Mouse (Mus musculus): ENCODE results near the gene Sncg. TPM values are rescaled to one million over a fixed set of nuclear protein-coding genes. Genes with fewer than 3 reads are reported as not detected.
A peak's percentile ranks its signal among the peaks of the same experiment; 100 is the strongest.

The Sncg gene
- polyA plus RNA-seq, 1 experiment from 2014 or later, result 76.8 TPM

DNA sequence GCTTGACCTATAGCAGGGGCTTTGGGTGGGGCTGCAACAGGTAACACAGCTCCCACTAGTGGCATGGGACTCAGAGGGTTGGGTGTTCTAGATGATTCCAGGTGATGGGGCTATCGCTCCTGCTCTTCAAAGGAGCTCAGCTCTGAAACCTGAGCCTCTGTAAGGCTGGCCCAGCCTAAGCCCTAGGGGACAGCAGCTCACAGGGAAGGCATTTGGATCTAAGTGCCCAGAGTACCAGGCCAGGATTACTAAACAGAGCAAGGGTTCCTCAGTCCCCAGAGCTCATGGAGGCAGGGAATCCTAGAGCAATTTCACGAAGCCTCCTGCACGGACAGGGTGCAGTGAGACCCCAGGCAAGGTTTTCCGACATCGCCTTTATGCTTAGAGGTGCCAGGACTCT is 1.4 kb upstream of the Sncg start:
- no peak for ATAC-seq (ENCODE audit: low read depth)
- no peak overlapping the region; the same call in 1 of the 2 replicates for H3K4me2 ChIP-seq (ENCODE audit: low read depth, low read length)
- H3K9ac ChIP-seq (ENCODE audit: low read depth, low read length), result no peak overlapping the region
- no peaks in the 10 kb centered on the region for H3K27me3 ChIP-seq (replicated peaks; ENCODE audit: control insufficient read depth, insufficient read depth, low read length)
- no peak overlapping the region for H3K27ac ChIP-seq (replicated peaks; ENCODE audit: low read depth, low read length)
- no peak overlapping the region for H3K4me3 ChIP-seq (ENCODE audit: low read depth, low read length)
- H3K9me3 ChIP-seq (ENCODE audit: control insufficient read depth, low read length), result no peaks in the 10 kb centered on the region
- DNase-seq (ENCODE audit: low spot score), result no peak
- H3K36me3 ChIP-seq (ENCODE audit: control insufficient read depth, insufficient read depth, low read length), result no peaks in the 10 kb centered on the region
- H3K4me1 ChIP-seq (ENCODE audit: control insufficient read depth, insufficient read depth, low read length), result peaks cover 9% of the 10 kb centered on the region
- 73% methylated on average over 5 of the region's 5 CpGs for WGBS

DNA sequence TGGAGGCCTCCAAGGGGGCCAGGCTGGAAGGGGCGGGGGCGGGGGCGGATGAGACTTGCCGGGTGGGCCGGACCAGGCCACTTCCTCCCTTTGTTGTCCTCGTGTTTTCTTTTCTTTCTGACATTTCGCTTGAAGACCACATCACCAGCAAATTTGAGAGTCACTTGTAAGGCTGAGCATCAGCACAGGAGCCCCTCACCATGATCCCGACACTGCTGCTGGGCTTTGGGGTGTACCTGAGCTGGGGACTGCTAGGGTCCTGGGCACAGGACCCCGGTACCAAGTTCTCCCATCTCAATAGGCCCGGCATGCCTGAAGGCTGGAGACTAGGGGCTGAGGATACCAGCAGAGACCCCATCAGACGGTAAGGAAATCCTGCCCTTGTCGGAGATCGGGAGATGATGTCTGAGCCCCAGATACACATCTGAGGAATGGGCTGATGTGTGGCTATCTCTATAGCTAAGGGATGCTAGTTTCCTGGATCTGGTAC is 871 bp upstream of the Sncg start, which contains the start of gene Mmrn2:
Gene Mmrn2, plus strand, starts transcription at position 51 of the 490 bp plus-strand sequence.
- H3K27me3 ChIP-seq (replicated peaks; ENCODE audit: control insufficient read depth, insufficient read depth, low read length), result no peaks in the 10 kb centered on the region
- H3K4me3 ChIP-seq (ENCODE audit: low read depth, low read length), result no peak within 1 kb of the TSS
- no peaks in the 10 kb centered on the region for H3K9me3 ChIP-seq (ENCODE audit: control insufficient read depth, low read length)
- WGBS, result 74% methylated on average over 13 of the region's 13 CpGs
- no peak within 1 kb of the TSS for H3K27ac ChIP-seq (replicated peaks; ENCODE audit: low read depth, low read length)
- H3K4me1 ChIP-seq (ENCODE audit: control insufficient read depth, insufficient read depth, low read length), result peaks cover 9% of the 10 kb centered on the region
- H3K36me3 ChIP-seq (ENCODE audit: control insufficient read depth, insufficient read depth, low read length), result no peaks in the 10 kb centered on the region
- ATAC-seq (ENCODE audit: low read depth), result no peak
- no peak within 1 kb of the TSS for H3K9ac ChIP-seq (ENCODE audit: low read depth, low read length)
- DNase-seq (ENCODE audit: low spot score), result no peak
- no peak within 1 kb of the TSS; the same call in 1 of the 2 replicates for H3K4me2 ChIP-seq (ENCODE audit: low read depth, low read length)

GRCm38 (mm10) chr14:34373581-34373980 is 1.0 kb downstream of the Sncg start:
- DNase-seq (ENCODE audit: low spot score) (no peak), ATAC-seq (ENCODE audit: low read depth) (no peak)
- WGBS, result 77% methylated on average over 6 of the region's 6 CpGs
- H3K27ac ChIP-seq (replicated peaks; ENCODE audit: low read depth, low read length), result no peak overlapping the region
- no peaks in the 10 kb centered on the region for H3K36me3 ChIP-seq (ENCODE audit: control insufficient read depth, insufficient read depth, low read length)
- H3K4me3 ChIP-seq (ENCODE audit: low read depth, low read length), result no peak overlapping the region
- H3K9ac ChIP-seq (ENCODE audit: low read depth, low read length), result no peak overlapping the region
- H3K9me3 ChIP-seq (ENCODE audit: control insufficient read depth, low read length), result no peaks in the 10 kb centered on the region
- H3K27me3 ChIP-seq (replicated peaks; ENCODE audit: control insufficient read depth, insufficient read depth, low read length), result no peaks in the 10 kb centered on the region
- peaks cover 4% of the 10 kb centered on the region for H3K4me1 ChIP-seq (ENCODE audit: control insufficient read depth, insufficient read depth, low read length)
- H3K4me2 ChIP-seq (ENCODE audit: low read depth, low read length), result no peak overlapping the region

DNA sequence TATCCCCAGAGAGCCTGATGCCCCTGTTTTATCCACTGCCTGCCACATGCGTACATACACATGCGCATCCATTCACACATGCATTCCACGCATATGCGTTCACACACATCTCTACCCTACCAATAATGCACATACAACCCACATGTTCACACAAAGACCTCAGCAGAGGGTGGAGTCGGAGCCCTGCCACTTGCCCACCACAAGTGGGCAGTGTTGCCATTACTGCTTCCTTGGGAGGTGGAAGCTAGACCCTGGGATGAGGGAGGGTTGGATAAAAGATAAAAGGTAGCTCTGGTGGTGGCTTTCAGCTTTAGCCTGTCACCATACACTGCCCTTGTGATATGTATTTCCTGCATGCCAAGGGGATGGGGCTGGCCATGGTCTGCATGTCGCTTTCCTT is 1.9 kb downstream of the Sncg start:
- Histone ChIP-seq H3K4me1 (ENCODE audit: control insufficient read depth, insufficient read depth, low read length) (no peaks in the 10 kb centered on the region), H3K4me2 (ENCODE audit: low read depth, low read length) (no peak overlapping the region), H3K9me3 (ENCODE audit: control insufficient read depth, low read length) (no peaks in the 10 kb centered on the region), H3K27me3 (replicated peaks; ENCODE audit: control insufficient read depth, insufficient read depth, low read length) (no peaks in the 10 kb centered on the region), H3K4me3 (ENCODE audit: low read depth, low read length) (no peak overlapping the region), H3K27ac (replicated peaks; ENCODE audit: low read depth, low read length) (no peak overlapping the region), H3K36me3 (ENCODE audit: control insufficient read depth, insufficient read depth, low read length) (no peaks in the 10 kb centered on the region), H3K9ac (ENCODE audit: low read depth, low read length) (no peak overlapping the region)
- no peak for DNase-seq (ENCODE audit: low spot score)
- 0 out of 2 replicates have a peak, but pooled peaks have one; percentile 47 for ATAC-seq (ENCODE audit: low read depth)
- 84% methylated on average over 6 of the region's 6 CpGs for WGBS

- WGBS, result 85% methylated on average over 2 of the region's 2 CpGs
Measured at GRCm38 (mm10) chr14:34371763-34372162, 2.8 kb downstream of the Sncg start.

DNA sequence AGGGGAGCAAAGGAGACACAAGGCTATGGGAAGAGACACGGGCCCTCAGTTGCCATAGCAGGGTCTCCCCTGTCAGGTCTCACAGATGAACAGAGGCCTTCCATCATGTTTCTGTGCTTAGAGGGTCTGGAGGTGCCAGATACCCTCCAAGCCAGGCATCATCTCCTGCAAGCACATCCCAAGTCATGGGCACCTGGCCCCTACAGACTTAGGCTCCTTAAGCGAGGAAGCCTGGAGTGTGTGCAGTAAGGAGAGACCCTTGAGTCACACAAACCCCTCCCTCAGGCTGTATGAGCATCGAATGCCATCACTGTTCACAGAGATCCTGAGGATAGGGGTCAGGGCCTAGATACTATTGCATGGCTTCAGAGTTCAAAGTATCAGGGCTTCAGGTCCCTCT is 3.7 kb downstream of the Sncg start:
- no peaks in the 10 kb centered on the region for H3K9me3 ChIP-seq (ENCODE audit: control insufficient read depth, low read length)
- no peak overlapping the region for H3K9ac ChIP-seq (ENCODE audit: low read depth, low read length)
- ATAC-seq (ENCODE audit: low read depth) (no peak), DNase-seq (ENCODE audit: low spot score) (no peak)
- H3K4me2 ChIP-seq (ENCODE audit: low read depth, low read length), result no peak overlapping the region
- no peak overlapping the region for H3K4me3 ChIP-seq (ENCODE audit: low read depth, low read length)
- H3K36me3 ChIP-seq (ENCODE audit: control insufficient read depth, insufficient read depth, low read length), result no peaks in the 10 kb centered on the region
- 77% methylated on average over 3 of the region's 3 CpGs for WGBS
- no peaks in the 10 kb centered on the region for H3K4me1 ChIP-seq (ENCODE audit: control insufficient read depth, insufficient read depth, low read length)
- no peak overlapping the region for H3K27ac ChIP-seq (replicated peaks; ENCODE audit: low read depth, low read length)
- no peaks in the 10 kb centered on the region for H3K27me3 ChIP-seq (replicated peaks; ENCODE audit: control insufficient read depth, insufficient read depth, low read length)

More at GRCm38 (mm10) chr14:34371763-34372162, 2.8 kb downstream of the Sncg start:
- no peaks in the 10 kb centered on the region for H3K27me3 ChIP-seq (replicated peaks; ENCODE audit: control insufficient read depth, insufficient read depth, low read length)
- ATAC-seq (ENCODE audit: low read depth), result no peak
- no peak overlapping the region for H3K4me2 ChIP-seq (ENCODE audit: low read depth, low read length)
- H3K36me3 ChIP-seq (ENCODE audit: control insufficient read depth, insufficient read depth, low read length), result no peaks in the 10 kb centered on the region
- no peak overlapping the region for H3K27ac ChIP-seq (replicated peaks; ENCODE audit: low read depth, low read length)
- H3K9ac ChIP-seq (ENCODE audit: low read depth, low read length), result no peak overlapping the region
- no peak for DNase-seq (ENCODE audit: low spot score)
- no peaks in the 10 kb centered on the region for H3K9me3 ChIP-seq (ENCODE audit: control insufficient read depth, low read length)
- H3K4me1 ChIP-seq (ENCODE audit: control insufficient read depth, insufficient read depth, low read length), result no peaks in the 10 kb centered on the region
- no peak overlapping the region for H3K4me3 ChIP-seq (ENCODE audit: low read depth, low read length)

- Histone ChIP-seq H3K4me3 (ENCODE audit: low read depth, low read length) (no peak overlapping the region), H3K27ac (replicated peaks; ENCODE audit: low read depth, low read length) (no peak overlapping the region), H3K36me3 (ENCODE audit: control insufficient read depth, insufficient read depth, low read length) (no peaks in the 10 kb centered on the region), H3K9ac (ENCODE audit: low read depth, low read length) (no peak overlapping the region), H3K27me3 (replicated peaks; ENCODE audit: control insufficient read depth, insufficient read depth, low read length) (no peaks in the 10 kb centered on the region), H3K4me2 (ENCODE audit: low read depth, low read length) (no peak overlapping the region), H3K9me3 (ENCODE audit: control insufficient read depth, low read length) (no peaks in the 10 kb centered on the region), H3K4me1 (ENCODE audit: control insufficient read depth, insufficient read depth, low read length) (no peaks in the 10 kb centered on the region)
- ATAC-seq (ENCODE audit: low read depth), result no peak
- DNase-seq (ENCODE audit: low spot score), result no peak
- 49% methylated on average over 3 of the region's 3 CpGs for WGBS
Measured at GRCm38 (mm10) chr14:34370203-34370602, 4.4 kb downstream of the Sncg start.

GRCm38 (mm10) chr14:34365147-34365507 is 9.5 kb downstream of the Sncg start:
- H3K27ac ChIP-seq (replicated peaks; ENCODE audit: low read depth, low read length), result no peak overlapping the region
- H3K27me3 ChIP-seq (replicated peaks; ENCODE audit: control insufficient read depth, insufficient read depth, low read length), result no peaks in the 10 kb centered on the region
- H3K4me2 ChIP-seq (ENCODE audit: low read depth, low read length), result no peak overlapping the region
- DNase-seq (ENCODE audit: low spot score) (no peak), ATAC-seq (ENCODE audit: low read depth) (no peak)
- H3K9me3 ChIP-seq (ENCODE audit: control insufficient read depth, low read length), result no peaks in the 10 kb centered on the region
- no peak overlapping the region for H3K9ac ChIP-seq (ENCODE audit: low read depth, low read length)
- 92% methylated on average over 2 of the region's 2 CpGs for WGBS
- no peaks in the 10 kb centered on the region for H3K36me3 ChIP-seq (ENCODE audit: control insufficient read depth, insufficient read depth, low read length)
- H3K4me3 ChIP-seq (ENCODE audit: low read depth, low read length), result no peak overlapping the region
- H3K4me1 ChIP-seq (ENCODE audit: control insufficient read depth, insufficient read depth, low read length), result no peaks in the 10 kb centered on the region
